Mouse (Mus musculus) thymus, adult 2 months (tissue): Measurements from ENCODE around the gene Lamb3.

Experiments
- CTCF ChIP-seq: fragments of 200-500 bp; IDR thresholded peaks from 2 replicates; pipeline ENCODE4 v1.5.1; 2012; ENCODE audit warnings: mild to moderate bottlenecking, control low read depth, low read length, moderate library complexity, borderline replicate concordance; ENCODE audit not compliant: control insufficient read depth, poor library complexity, insufficient read depth; ENCODE audit errors: extremely low read depth
- POLR2A ChIP-seq: fragments of 200-500 bp; IDR thresholded peaks from 2 replicates; pipeline ENCODE4 v1.6.1; 2012; ENCODE audit warnings: mild to moderate bottlenecking, low read length, control low read depth, moderate library complexity; ENCODE audit not compliant: control insufficient read depth, poor library complexity, insufficient read depth; ENCODE audit errors: extremely low read depth

- TF ChIP-seq POLR2A, result no peak
- TF ChIP-seq CTCF, result no peak
These were observed 38.3 kb upstream of the Lamb3 start for GRCm38 (mm10) chr1:193169228-193169627.
